Mouse (Mus musculus): ENCODE results near the gene Ggnbp2. TPM values are rescaled to one million over a fixed set of nuclear protein-coding genes. Genes with fewer than 3 reads are reported as not detected.

Ggnbp2 gene
- polyA plus RNA-seq, 1 experiment = 10.5 TPM

DNA sequence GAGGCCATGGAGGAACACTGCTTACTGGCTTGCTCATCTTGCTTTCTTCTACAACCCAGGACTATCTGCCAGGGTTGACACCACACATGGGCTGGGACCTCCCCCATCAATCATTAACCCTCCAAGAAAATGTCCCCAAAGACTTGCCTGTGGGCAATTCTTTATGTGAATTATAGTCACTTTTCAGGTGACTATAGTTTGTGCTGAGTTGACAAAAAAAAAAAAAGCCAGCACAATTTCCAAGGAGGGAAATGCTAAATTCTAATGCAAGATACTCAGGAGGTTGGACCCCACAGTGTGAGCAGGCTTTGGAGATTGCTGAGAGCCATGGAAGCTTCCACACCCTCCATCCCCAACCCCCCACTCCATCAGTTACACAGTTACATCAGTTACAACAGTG, 77.1 kb downstream of the Ggnbp2 start:
- Histone ChIP-seq H3K9me3 (ENCODE audit: control insufficient read depth, low read length) (no peaks in the 10 kb centered on the region), H3K36me3 (ENCODE audit: control insufficient read depth) (no peaks in the 10 kb centered on the region), H3K27me3 (ENCODE audit: control insufficient read depth) (peaks cover 33% of the 10 kb centered on the region), H3K4me1 (ENCODE audit: control insufficient read depth) (peaks cover 5% of the 10 kb centered on the region), H3K4me3 (replicated peaks) (no peak overlapping the region)
- TF ChIP-seq GATA1 (IDR thresholded peaks at IDR 0.05; ENCODE audit: low read length) = no peak
- TF ChIP-seq TAL1 (IDR thresholded peaks at IDR 0.05; ENCODE audit: low read length) = no peak

DNA sequence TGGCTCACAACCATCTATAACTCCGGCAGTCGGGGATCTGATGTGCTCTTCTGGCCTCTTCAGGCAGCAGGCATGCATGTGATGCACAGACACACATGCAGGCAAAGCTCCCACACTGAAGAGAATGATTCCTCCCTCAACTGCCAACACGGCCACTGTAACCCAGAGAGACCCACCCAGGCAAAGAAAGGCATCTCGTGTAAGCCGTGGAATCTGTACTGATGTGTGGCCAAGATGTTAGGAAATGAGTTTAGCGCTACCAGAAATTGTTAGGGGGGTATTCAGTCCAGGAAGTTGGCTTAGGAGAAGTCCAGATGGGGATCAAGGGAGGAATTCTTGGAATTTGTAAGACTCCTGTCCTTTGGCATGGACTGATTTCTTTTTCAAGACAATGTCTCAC, 80.2 kb downstream of the Ggnbp2 start:
- no peak for TF ChIP-seq TAL1 (IDR thresholded peaks at IDR 0.05; ENCODE audit: low read length)
- no peak for TF ChIP-seq GATA1 (IDR thresholded peaks at IDR 0.05; ENCODE audit: low read length)
- Histone ChIP-seq H3K4me1 (ENCODE audit: control insufficient read depth) (peaks cover 3% of the 10 kb centered on the region), H3K4me3 (replicated peaks) (no peak overlapping the region), H3K27me3 (ENCODE audit: control insufficient read depth) (peaks cover 41% of the 10 kb centered on the region), H3K9me3 (ENCODE audit: control insufficient read depth, low read length) (no peaks in the 10 kb centered on the region), H3K36me3 (ENCODE audit: control insufficient read depth) (no peaks in the 10 kb centered on the region)

Other genes with a start within 250 kb of the Ggnbp2 start
- gene Mrm1, start 51.3 kb downstream of the Ggnbp2 start, polyA plus RNA-seq (2012) = 2.5 and 2.6 TPM in 2 replicates
- 45.7 and 48.5 TPM in 2 replicates for gene Dhrs11, start 41.8 kb downstream of the Ggnbp2 start, polyA plus RNA-seq (2012)
- gene Myo19, start 9.3 kb upstream of the Ggnbp2 start, polyA plus RNA-seq (2012) = 1.1 and 1.2 TPM in 2 replicates
- 0.11 and 0.14 TPM in 2 replicates for gene Pigw, start 9.5 kb upstream of the Ggnbp2 start, polyA plus RNA-seq (2012)
- gene Znhit3, start 45.5 kb upstream of the Ggnbp2 start, polyA plus RNA-seq (2012) = 0.20 and 0.47 TPM in 2 replicates
- gene Car4, start 87.0 kb upstream of the Ggnbp2 start, polyA plus RNA-seq (2012) = not detected in 2 replicates